Mouse (Mus musculus): Measurements from ENCODE around the gene H2afv. TPM values are rescaled to one million over a fixed set of nuclear protein-coding genes. Genes with fewer than 3 reads are reported as not detected.

Gene H2afv
- polyA plus RNA-seq, 1 experiment from 2014 or later = 424 TPM

GRCm38 (mm10) chr11:6392857-6393256 is 51.4 kb downstream of the H2afv start:
- peaks cover 3 to 11% of the 10 kb centered on the region in 2 experiments; a peak in 3 of 4 replicates for H3K4me1 ChIP-seq (ENCODE audit: control insufficient read depth in 2 of 2, insufficient read depth in 2 of 2, low read length in 2 of 2)
- no peak overlapping the region for H3K4me2 ChIP-seq (ENCODE audit: low read length)
- H3K4me3 ChIP-seq (ENCODE audit: control insufficient read depth in 1 of 2, insufficient read depth in 1 of 2, low read depth in 1 of 2, low read length in 2 of 2) = no peak overlapping the region
- peaks cover 41% of the 10 kb centered on the region for H3K36me3 ChIP-seq (ENCODE audit: control insufficient read depth, insufficient read depth, low read length)
- no peak overlapping the region for H3K9ac ChIP-seq (ENCODE audit: low read length)
- WGBS = 71% methylated on average over 6 of the region's 6 CpGs
- H3K9me3 ChIP-seq (ENCODE audit: control insufficient read depth, low read length) = no peaks in the 10 kb centered on the region
- no peaks in the 10 kb centered on the region for H3K27me3 ChIP-seq (ENCODE audit: control insufficient read depth, insufficient read depth, low read length)
- H3K27ac ChIP-seq (replicated peaks in 1 of 2; ENCODE audit: control insufficient read depth in 1 of 2, insufficient read depth in 1 of 2, low read depth in 2 of 2, low read length in 2 of 2) = no peak overlapping the region
- ATAC-seq (ENCODE audit: insufficient number of reproducible peaks, insufficient read depth, low FRiP score, low read depth) = no peak

GRCm38 (mm10) chr11:6391516-6392276 is 52.5 kb downstream of the H2afv start:
- ATAC-seq (ENCODE audit: insufficient number of reproducible peaks, insufficient read depth, low FRiP score, low read depth) = no peak
- H3K9me3 ChIP-seq (ENCODE audit: control insufficient read depth, low read length) = no peaks in the 10 kb centered on the region
- H3K27me3 ChIP-seq (ENCODE audit: control insufficient read depth, insufficient read depth, low read length) = no peaks in the 10 kb centered on the region
- no peak overlapping the region for H3K9ac ChIP-seq (ENCODE audit: low read length)
- no peak overlapping the region for H3K4me3 ChIP-seq (ENCODE audit: control insufficient read depth in 1 of 2, insufficient read depth in 1 of 2, low read depth in 1 of 2, low read length in 2 of 2)
- peaks cover 3 to 11% of the 10 kb centered on the region in 2 experiments; a peak in 3 of 4 replicates for H3K4me1 ChIP-seq (ENCODE audit: control insufficient read depth in 2 of 2, insufficient read depth in 2 of 2, low read length in 2 of 2)
- H3K4me2 ChIP-seq (ENCODE audit: low read length) = no peak overlapping the region
- H3K36me3 ChIP-seq (ENCODE audit: control insufficient read depth, insufficient read depth, low read length) = peaks cover 30% of the 10 kb centered on the region
- 81% methylated on average over 8 of the region's 8 CpGs for WGBS
- no peak overlapping the region for H3K27ac ChIP-seq (replicated peaks in 1 of 2; ENCODE audit: control insufficient read depth in 1 of 2, insufficient read depth in 1 of 2, low read depth in 2 of 2, low read length in 2 of 2)

- H3K9ac ChIP-seq (ENCODE audit: low read length) = peak overlapping the region; percentile 93
- 90% methylated on average over 8 of the region's 8 CpGs for WGBS
- H3K4me2 ChIP-seq (ENCODE audit: low read length) = peak overlapping the region; percentile 90
Observed at GRCm38 (mm10) chr11:6390376-6391053, 53.7 kb downstream of the H2afv start.

GRCm38 (mm10) chr11:6389483-6389921 is 54.7 kb downstream of the H2afv start:
- no peaks in the 10 kb centered on the region for H3K27me3 ChIP-seq (ENCODE audit: control insufficient read depth, insufficient read depth, low read length)
- H3K9me3 ChIP-seq (ENCODE audit: control insufficient read depth, low read length) = no peaks in the 10 kb centered on the region
- H3K9ac ChIP-seq (ENCODE audit: low read length) = peak overlapping the region; percentile 93
- ATAC-seq (ENCODE audit: insufficient number of reproducible peaks, insufficient read depth, low FRiP score, low read depth) = peak; percentile 24; the same call in 1 of the 2 replicates
- H3K4me1 ChIP-seq (ENCODE audit: control insufficient read depth in 2 of 2, insufficient read depth in 2 of 2, low read length in 2 of 2) = peaks cover 3 to 11% of the 10 kb centered on the region in 2 experiments; a peak in 3 of 4 replicates
- WGBS = under 1% methylated on average over 40 of the region's 43 CpGs
- H3K4me3 ChIP-seq (ENCODE audit: control insufficient read depth in 1 of 2, insufficient read depth in 1 of 2, low read depth in 1 of 2, low read length in 2 of 2) = peak overlapping the region; percentile 76 to 87
- peak overlapping the region in 1 of 2 experiments; percentile 95; a peak in 2 of 4 replicates for H3K27ac ChIP-seq (replicated peaks in 1 of 2; ENCODE audit: control insufficient read depth in 1 of 2, insufficient read depth in 1 of 2, low read depth in 2 of 2, low read length in 2 of 2)
- H3K4me2 ChIP-seq (ENCODE audit: low read length) = peak overlapping the region; percentile 90
- H3K36me3 ChIP-seq (ENCODE audit: control insufficient read depth, insufficient read depth, low read length) = peaks cover 8% of the 10 kb centered on the region; the same call in 1 of the 2 replicates

More at GRCm38 (mm10) chr11:6390376-6391053, 53.7 kb downstream of the H2afv start:
- peaks cover 3 to 11% of the 10 kb centered on the region in 2 experiments; a peak in 3 of 4 replicates for H3K4me1 ChIP-seq (ENCODE audit: control insufficient read depth in 2 of 2, insufficient read depth in 2 of 2, low read length in 2 of 2)
- no peak for ATAC-seq (ENCODE audit: insufficient number of reproducible peaks, insufficient read depth, low FRiP score, low read depth)
- H3K4me3 ChIP-seq (ENCODE audit: control insufficient read depth in 1 of 2, insufficient read depth in 1 of 2, low read depth in 1 of 2, low read length in 2 of 2) = peak overlapping the region in 1 of 2 experiments; percentile 76; a peak in 2 of 4 replicates
- no peaks in the 10 kb centered on the region for H3K27me3 ChIP-seq (ENCODE audit: control insufficient read depth, insufficient read depth, low read length)
- H3K36me3 ChIP-seq (ENCODE audit: control insufficient read depth, insufficient read depth, low read length) = peaks cover 18% of the 10 kb centered on the region
- no peak overlapping the region for H3K27ac ChIP-seq (replicated peaks in 1 of 2; ENCODE audit: control insufficient read depth in 1 of 2, insufficient read depth in 1 of 2, low read depth in 2 of 2, low read length in 2 of 2)
- H3K9me3 ChIP-seq (ENCODE audit: control insufficient read depth, low read length) = no peaks in the 10 kb centered on the region

- no peaks in the 10 kb centered on the region for H3K9me3 ChIP-seq (ENCODE audit: control insufficient read depth, low read length)
- peaks cover 3 to 11% of the 10 kb centered on the region in 2 experiments; a peak in 3 of 4 replicates for H3K4me1 ChIP-seq (ENCODE audit: control insufficient read depth in 2 of 2, insufficient read depth in 2 of 2, low read length in 2 of 2)
- peaks cover 7% of the 10 kb centered on the region; the same call in 1 of the 2 replicates for H3K36me3 ChIP-seq (ENCODE audit: control insufficient read depth, insufficient read depth, low read length)
- WGBS = 7% methylated on average over 49 of the region's 60 CpGs
- H3K27me3 ChIP-seq (ENCODE audit: control insufficient read depth, insufficient read depth, low read length) = no peaks in the 10 kb centered on the region
- peak; percentile 97 for ATAC-seq (ENCODE audit: insufficient number of reproducible peaks, insufficient read depth, low FRiP score, low read depth)
- H3K4me3 ChIP-seq (ENCODE audit: control insufficient read depth in 1 of 2, insufficient read depth in 1 of 2, low read depth in 1 of 2, low read length in 2 of 2) = peak within 1 kb of the TSS; percentile 76 to 87
- peak within 1 kb of the TSS; percentile 93 for H3K9ac ChIP-seq (ENCODE audit: low read length)
- H3K4me2 ChIP-seq (ENCODE audit: low read length) = peak within 1 kb of the TSS; percentile 90
- H3K27ac ChIP-seq (replicated peaks in 1 of 2; ENCODE audit: control insufficient read depth in 1 of 2, insufficient read depth in 1 of 2, low read depth in 2 of 2, low read length in 2 of 2) = peak within 1 kb of the TSS; percentile 88 to 95
Observed at GRCm38 (mm10) chr11:6388726-6389413, 55.4 kb downstream of the H2afv start, which contains the start of gene Zmiz2. Zmiz2 (plus strand) TSS chr11:6389074.

- peak overlapping the region; percentile 88 to 95 for H3K27ac ChIP-seq (replicated peaks in 1 of 2; ENCODE audit: control insufficient read depth in 1 of 2, insufficient read depth in 1 of 2, low read depth in 2 of 2, low read length in 2 of 2)
- no peaks in the 10 kb centered on the region for H3K9me3 ChIP-seq (ENCODE audit: control insufficient read depth, low read length)
- peak overlapping the region; percentile 76 to 87; a peak in 2 of 4 replicates for H3K4me3 ChIP-seq (ENCODE audit: control insufficient read depth in 1 of 2, insufficient read depth in 1 of 2, low read depth in 1 of 2, low read length in 2 of 2)
- H3K4me1 ChIP-seq (ENCODE audit: control insufficient read depth in 2 of 2, insufficient read depth in 2 of 2, low read length in 2 of 2) = peaks cover 3 to 11% of the 10 kb centered on the region in 2 experiments; a peak in 3 of 4 replicates
- H3K9ac ChIP-seq (ENCODE audit: low read length) = peak overlapping the region; percentile 93; the same call in 1 of the 2 replicates
- peaks cover 7% of the 10 kb centered on the region; the same call in 1 of the 2 replicates for H3K36me3 ChIP-seq (ENCODE audit: control insufficient read depth, insufficient read depth, low read length)
- no peak for ATAC-seq (ENCODE audit: insufficient number of reproducible peaks, insufficient read depth, low FRiP score, low read depth)
- peak overlapping the region; percentile 90 for H3K4me2 ChIP-seq (ENCODE audit: low read length)
- no peaks in the 10 kb centered on the region for H3K27me3 ChIP-seq (ENCODE audit: control insufficient read depth, insufficient read depth, low read length)
- WGBS = 90% methylated on average over 6 of the region's 6 CpGs
Observed at GRCm38 (mm10) chr11:6388126-6388725, 56.0 kb downstream of the H2afv start.

- Histone ChIP-seq H3K4me3 (ENCODE audit: control insufficient read depth in 1 of 2, insufficient read depth in 1 of 2, low read depth in 1 of 2, low read length in 2 of 2) (no peak overlapping the region), H3K27ac (replicated peaks in 1 of 2; ENCODE audit: control insufficient read depth in 1 of 2, insufficient read depth in 1 of 2, low read depth in 2 of 2, low read length in 2 of 2) (no peak overlapping the region), H3K9me3 (ENCODE audit: control insufficient read depth, low read length) (no peaks in the 10 kb centered on the region), H3K9ac (ENCODE audit: low read length) (no peak overlapping the region), H3K4me1 (ENCODE audit: control insufficient read depth in 2 of 2, insufficient read depth in 2 of 2, low read length in 2 of 2) (no peaks in the 10 kb centered on the region), H3K27me3 (ENCODE audit: control insufficient read depth, insufficient read depth, low read length) (no peaks in the 10 kb centered on the region), H3K36me3 (ENCODE audit: control insufficient read depth, insufficient read depth, low read length) (no peaks in the 10 kb centered on the region), H3K4me2 (ENCODE audit: low read length) (no peak overlapping the region)
- WGBS = 80% methylated on average over 6 of the region's 6 CpGs
- no peak for ATAC-seq (ENCODE audit: insufficient number of reproducible peaks, insufficient read depth, low FRiP score, low read depth)
Observed at GRCm38 (mm10) chr11:6380916-6381315, 63.3 kb downstream of the H2afv start.

Measured in heart, embryonic 14.5 days (tissue).